Mouse (Mus musculus) kidney, postnatal 0 days (tissue): Measurements from ENCODE around the gene Hexim1. TPM values are rescaled to one million over a fixed set of nuclear protein-coding genes. Genes with fewer than 3 reads are reported as not detected.

ENCODE experiments used
- ATAC-seq: fragments of 200-750 bp; cut with Nextera tagmentation; replicated peaks from 2 replicates; pipeline ENCODE4 v1.8.0; 2017; ENCODE audit warnings: low read depth, moderate number of reproducible peaks, moderate TSS enrichment, moderate library complexity; ENCODE audit not compliant: low FRiP score
- DNase-seq: peaks from one replicate; pipeline ENCODE4 v3.0.0-alpha.2; 2016; ENCODE audit warnings: low spot score
- H3K27ac ChIP-seq: fragments of 300-500 bp; sonication (generic); 2 replicates; pipeline ENCODE4 v1.5.1; 2014; ENCODE audit warnings: mild to moderate bottlenecking
- H3K27me3 ChIP-seq: fragments of 300-500 bp; sonication (generic); 2 replicates; pipeline ENCODE4 v1.6.1; 2014; ENCODE audit warnings: low read length, mixed read lengths; ENCODE audit not compliant: insufficient read depth
- H3K36me3 ChIP-seq: fragments of 300-500 bp; sonication (generic); 2 replicates; pipeline ENCODE4 v1.6.1; 2014; ENCODE audit warnings: low read length, mixed read lengths; ENCODE audit not compliant: insufficient read depth
- H3K4me1 ChIP-seq: fragments of 300-500 bp; sonication (generic); replicated peaks from 2 replicates; pipeline ENCODE4 v1.6.1; 2014; ENCODE audit warnings: antibody characterized with exemption, low read length, mixed read lengths; ENCODE audit not compliant: insufficient read depth
- H3K4me2 ChIP-seq: fragments of 300-500 bp; sonication (generic); 2 replicates; pipeline ENCODE4 v1.6.1; 2014; ENCODE audit warnings: mild to moderate bottlenecking, low read length, moderate library complexity, mixed read lengths
- H3K4me3 ChIP-seq: fragments of 300-500 bp; sonication (generic); replicated peaks from 2 replicates; pipeline ENCODE4 v1.5.1; 2014; ENCODE audit warnings: low read depth, low read length
- H3K9ac ChIP-seq: fragments of 300-500 bp; sonication (generic); 2 replicates; pipeline ENCODE4 v1.6.1; 2014; ENCODE audit warnings: low read depth, low read length
- H3K9me3 ChIP-seq: fragments of 300-500 bp; sonication (generic); replicated peaks from 2 replicates; pipeline ENCODE4 v1.6.1; 2016; ENCODE audit warnings: low read length, inconsistent platforms, mixed read lengths
- CTCF ChIP-seq: IDR thresholded peaks from 2 replicates; pipeline ENCODE4 v1.5.1; 2016; ENCODE audit warnings: antibody characterized with exemption, low read depth, mild to moderate bottlenecking, moderate library complexity
- WGBS: fragments of 180-500 bp; shearing (Covaris S2); extraction: QIAGEN DNeasy Blood & Tissue Kit; methylation state at CpG from one replicate; pipeline ENCODE4 v1.1.7; 2014; 5-methylcytosine and 5-hydroxymethylcytosine counted together
- polyA plus RNA-seq: library from polyadenylated mRNA; unstranded; fragments of >200 nt; fragmentation: Nextera tagmentation; extraction: Ambion mirVana; gene quantifications from 2 replicates; pipeline ENCODE4 v1.2.1, GENCODE M21; 2015

Gene Hexim1
- polyA plus RNA-seq = 6.5 and 6.8 TPM in 2 replicates

DNA sequence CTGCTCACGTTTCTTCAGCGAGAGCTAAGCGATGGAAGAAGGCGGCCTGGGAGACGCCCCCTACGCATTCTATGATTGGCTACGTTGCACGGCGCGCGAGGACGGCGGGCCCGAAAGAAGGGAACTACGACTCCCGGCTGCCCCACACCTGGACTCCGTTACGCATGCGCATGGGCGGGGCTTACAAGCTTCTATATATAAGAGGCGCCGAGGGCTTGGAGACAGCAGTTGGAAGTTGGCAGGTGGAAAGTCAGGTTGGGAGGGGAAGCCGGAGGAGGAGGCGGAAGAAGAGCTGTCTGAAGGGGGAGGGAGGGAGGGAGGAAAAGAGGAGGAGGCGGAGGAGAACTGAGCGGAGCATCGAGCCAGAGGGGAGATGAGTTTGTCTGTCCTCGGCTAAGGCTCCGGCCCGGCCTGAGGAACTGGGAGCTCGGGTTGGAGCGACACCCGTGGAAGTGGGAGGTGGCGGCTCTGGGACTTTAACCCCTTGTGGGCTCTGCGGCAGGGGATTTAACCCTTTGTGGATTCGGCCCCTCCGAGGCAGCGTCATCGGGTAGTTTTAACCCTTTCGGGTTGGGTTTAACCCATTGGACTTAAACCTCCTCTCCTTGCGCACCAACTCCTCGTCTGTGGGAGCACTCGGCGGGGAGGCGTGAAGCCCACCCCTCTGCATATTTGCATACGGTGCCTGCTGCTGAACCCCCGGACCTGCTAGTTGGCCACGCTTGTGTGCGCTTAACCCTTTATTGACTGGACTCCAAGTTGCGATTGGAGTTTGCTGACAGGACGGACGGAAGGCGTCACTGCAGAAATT is at the start of gene Hexim1:
Gene Hexim1, plus strand, starts transcription at position 224 of the 811 bp plus-strand sequence.
- Histone ChIP-seq H3K27me3 (no peaks in the 10 kb centered on the region), H3K36me3 (no peaks in the 10 kb centered on the region), H3K4me1 (peaks cover 33% of the 10 kb centered on the region), H3K4me3 (peak within 1 kb of the TSS; percentile 70), H3K9me3 (no peaks in the 10 kb centered on the region), H3K27ac (peak within 1 kb of the TSS; percentile 93), H3K4me2 (peak within 1 kb of the TSS; percentile 89), H3K9ac (peak within 1 kb of the TSS; percentile 77)
- DNase-seq (peak; percentile 100), ATAC-seq (peak; percentile 93)
- TF ChIP-seq CTCF = peak; percentile 8; the same call in 1 of the 2 replicates
- WGBS = 1% methylated on average over 53 of the region's 53 CpGs

DNA sequence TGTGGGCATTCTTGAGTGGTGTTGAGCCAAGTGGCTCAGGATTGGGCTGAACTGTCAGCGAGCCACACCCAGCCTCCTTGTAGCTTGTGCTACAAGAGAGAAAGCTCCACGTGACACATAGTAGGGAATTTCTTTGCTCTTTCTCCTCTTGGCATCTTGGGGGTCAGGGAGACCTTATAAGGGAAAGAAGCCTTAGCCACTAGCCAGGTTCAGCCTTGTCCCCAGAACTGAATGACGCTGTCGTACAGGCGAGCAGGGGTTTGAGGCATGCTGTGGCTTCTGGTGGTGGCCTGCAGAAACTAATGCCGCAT is 49.0 kb upstream of the Hexim1 start:
- no peak overlapping the region for H3K9ac ChIP-seq
- WGBS = 94% methylated on average over 6 of the region's 6 CpGs
- H3K4me1 ChIP-seq = no peaks in the 10 kb centered on the region
- H3K27me3 ChIP-seq = no peaks in the 10 kb centered on the region
- TF ChIP-seq CTCF = no peak
- no peak overlapping the region for H3K4me2 ChIP-seq
- peaks cover 76% of the 10 kb centered on the region for H3K36me3 ChIP-seq
- no peak overlapping the region for H3K27ac ChIP-seq
- no peak overlapping the region for H3K4me3 ChIP-seq
- ATAC-seq (no peak), DNase-seq (no peak)
- H3K9me3 ChIP-seq = no peaks in the 10 kb centered on the region

DNA sequence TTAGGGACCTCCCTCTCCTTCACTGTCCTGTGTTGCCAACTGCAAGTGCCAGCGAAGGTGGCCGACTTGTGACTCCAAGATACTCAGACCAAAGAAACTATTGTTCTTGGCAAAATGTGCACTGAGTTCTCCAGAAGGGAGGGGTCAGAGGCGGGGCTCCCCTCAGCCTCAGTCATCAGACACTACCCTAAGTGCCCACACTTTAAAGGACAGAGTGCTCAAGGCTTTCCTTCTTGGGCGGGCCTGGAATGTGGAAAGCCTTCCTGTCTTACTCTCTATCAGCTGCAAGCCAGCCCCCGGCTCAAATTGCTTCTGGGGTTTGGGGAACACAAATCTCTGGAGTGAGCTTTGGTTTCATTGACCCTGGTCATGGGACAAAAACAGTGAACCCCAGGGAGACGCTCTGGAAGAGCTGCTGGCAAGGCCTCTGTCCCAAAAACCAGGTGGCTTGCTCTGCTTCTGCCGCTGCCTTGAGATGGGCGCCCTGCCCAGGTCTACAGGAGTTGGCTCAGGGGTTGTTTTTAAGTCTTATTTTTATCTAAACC is 48.5 kb upstream of the Hexim1 start:
- Histone ChIP-seq H3K4me2 (no peak overlapping the region), H3K9me3 (no peaks in the 10 kb centered on the region), H3K27ac (no peak overlapping the region), H3K27me3 (no peaks in the 10 kb centered on the region), H3K36me3 (peaks cover 75% of the 10 kb centered on the region), H3K4me3 (no peak overlapping the region), H3K4me1 (no peaks in the 10 kb centered on the region), H3K9ac (no peak overlapping the region)
- WGBS = 55% methylated on average over 8 of the region's 8 CpGs
- DNase-seq (no peak), ATAC-seq (no peak)
- TF ChIP-seq CTCF = no peak

DNA sequence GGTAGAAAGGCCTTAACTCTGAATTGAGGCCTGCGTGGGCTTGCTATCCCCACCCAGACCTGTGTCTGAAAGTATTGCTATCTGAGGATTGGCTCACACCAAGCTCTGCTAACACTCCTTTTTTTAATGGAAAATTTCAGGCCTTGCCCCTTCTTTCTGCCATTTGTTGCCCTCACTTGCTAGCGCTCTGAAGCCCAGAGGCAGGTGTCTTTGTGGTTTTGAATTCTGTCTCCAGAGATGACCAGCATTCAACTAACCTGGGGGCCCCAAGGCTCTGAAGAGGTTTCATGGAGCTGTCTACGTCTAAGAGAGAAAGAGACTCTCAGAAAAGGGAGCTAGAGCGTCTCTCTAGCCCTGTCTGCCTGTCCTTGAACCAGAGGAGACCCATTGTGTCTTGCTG is 47.8 kb upstream of the Hexim1 start:
- Histone ChIP-seq H3K4me2 (no peak overlapping the region), H3K9ac (no peak overlapping the region), H3K9me3 (no peaks in the 10 kb centered on the region), H3K27ac (no peak overlapping the region), H3K27me3 (no peaks in the 10 kb centered on the region), H3K4me1 (no peaks in the 10 kb centered on the region), H3K36me3 (peaks cover 70% of the 10 kb centered on the region), H3K4me3 (no peak overlapping the region)
- WGBS = 96% methylated on average over 4 of the region's 4 CpGs
- no peak for DNase-seq
- ATAC-seq = no peak
- no peak for TF ChIP-seq CTCF

DNA sequence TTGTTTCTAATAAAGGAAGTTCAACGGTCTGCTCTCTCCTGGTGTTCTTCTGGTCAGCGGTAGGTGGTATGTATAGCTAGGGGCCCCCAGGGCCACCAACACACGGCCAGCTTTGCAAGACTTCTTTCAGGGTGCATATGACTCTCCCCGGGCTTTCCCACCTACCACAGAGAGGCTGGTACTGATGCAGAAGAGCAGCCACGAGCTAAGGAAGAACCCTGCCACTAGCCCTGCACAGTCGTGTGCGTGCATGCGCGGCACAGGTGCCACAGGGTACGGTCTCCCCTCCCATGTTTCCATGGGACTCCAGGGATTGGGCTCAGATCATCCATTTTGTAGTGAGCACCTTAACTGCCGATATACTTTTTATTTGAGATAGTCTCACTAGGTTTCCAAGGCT is 47.1 kb upstream of the Hexim1 start:
- Histone ChIP-seq H3K27me3 (no peaks in the 10 kb centered on the region), H3K36me3 (peaks cover 64% of the 10 kb centered on the region), H3K9ac (no peak overlapping the region), H3K4me3 (no peak overlapping the region), H3K4me1 (no peaks in the 10 kb centered on the region), H3K27ac (no peak overlapping the region), H3K9me3 (no peaks in the 10 kb centered on the region), H3K4me2 (no peak overlapping the region)
- 90% methylated on average over 11 of the region's 11 CpGs for WGBS
- DNase-seq (no peak), ATAC-seq (no peak)
- no peak for TF ChIP-seq CTCF

DNA sequence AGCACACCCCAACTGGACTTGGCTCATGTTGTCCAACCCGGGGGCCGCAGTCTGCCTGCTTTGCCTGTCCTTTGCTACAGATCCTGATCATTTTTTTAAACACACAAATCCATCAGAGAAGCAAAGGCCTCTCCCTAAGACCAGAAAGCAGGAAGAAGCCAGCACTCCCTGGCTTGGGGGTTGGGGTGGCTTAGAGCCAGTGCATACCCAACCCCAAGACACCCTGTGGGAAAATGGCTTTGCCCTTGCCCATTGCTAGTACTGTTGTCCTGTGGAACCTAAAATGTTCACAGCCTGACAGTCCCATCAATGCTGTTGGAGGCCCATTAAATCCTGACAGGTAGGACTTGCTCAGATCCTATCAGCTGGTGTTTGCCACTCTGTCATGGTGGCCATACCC is 46.3 kb upstream of the Hexim1 start:
- ATAC-seq (no peak), DNase-seq (no peak)
- H3K27me3 ChIP-seq = no peaks in the 10 kb centered on the region
- H3K9ac ChIP-seq = no peak overlapping the region
- H3K9me3 ChIP-seq = no peaks in the 10 kb centered on the region
- 95% methylated on average over 2 of the region's 2 CpGs for WGBS
- H3K4me3 ChIP-seq = no peak overlapping the region
- no peaks in the 10 kb centered on the region for H3K4me1 ChIP-seq
- H3K4me2 ChIP-seq = no peak overlapping the region
- no peak overlapping the region for H3K27ac ChIP-seq
- no peak for TF ChIP-seq CTCF
- peaks cover 56% of the 10 kb centered on the region for H3K36me3 ChIP-seq
